Mouse (Mus musculus) limb, embryonic 10.5 days (tissue): ENCODE results near the gene Chn2. TPM values are rescaled to one million over a fixed set of nuclear protein-coding genes. Genes with fewer than 3 reads are reported as not detected.

Source experiments
- polyA plus RNA-seq: library from polyadenylated mRNA; unstranded; fragments of >200 nt; fragmentation: Nextera tagmentation; extraction: Ambion mirVana; gene quantifications from 2 replicates; pipeline ENCODE4 v1.2.1, GENCODE M21; 2016

The Chn2 gene
- polyA plus RNA-seq, 1 experiment from 2014 or later, result 7.1 TPM

Other genes with a start within 250 kb of the Chn2 start
- 86.9 and 97.3 TPM in 2 replicates for gene Tril, start 218.7 kb upstream of the Chn2 start, polyA plus RNA-seq
- gene Cpvl, start 60.9 kb upstream of the Chn2 start, polyA plus RNA-seq, result 0.16 and 0.40 TPM in 2 replicates